Mouse (Mus musculus): ENCODE data around the gene Gstt2. TPM values are rescaled to one million over a fixed set of nuclear protein-coding genes. Genes with fewer than 3 reads are reported as not detected.
A peak's percentile ranks its signal among the peaks of the same experiment; 100 is the strongest.

Gstt2 gene
- polyA plus RNA-seq, 1 experiment from 2014 or later = 38.2 TPM

- H3K9ac ChIP-seq = no peak overlapping the region
- no peak overlapping the region for H3K27ac ChIP-seq
- no peak overlapping the region for H3K4me3 ChIP-seq (replicated peaks)
- 67% methylated on average over 10 of the region's 10 CpGs for WGBS
- no peaks in the 10 kb centered on the region for H3K27me3 ChIP-seq
- no peaks in the 10 kb centered on the region for H3K36me3 ChIP-seq
- H3K4me1 ChIP-seq = no peaks in the 10 kb centered on the region
- H3K9me3 ChIP-seq (replicated peaks) = no peaks in the 10 kb centered on the region; the same call in 1 of the 2 replicates
- ATAC-seq (replicated peaks; ENCODE audit: low FRiP score) = no peak
- no peak overlapping the region for H3K4me2 ChIP-seq
Measured at GRCm38 (mm10) chr10:75818641-75819040, 18.6 kb downstream of the Gstt2 start.

- Histone ChIP-seq H3K9me3 (replicated peaks) (no peaks in the 10 kb centered on the region), H3K4me3 (replicated peaks) (no peak overlapping the region), H3K27me3 (no peaks in the 10 kb centered on the region), H3K9ac (no peak overlapping the region), H3K27ac (no peak overlapping the region), H3K4me2 (no peak overlapping the region), H3K36me3 (no peaks in the 10 kb centered on the region), H3K4me1 (no peaks in the 10 kb centered on the region)
- 64% methylated on average over 2 of the region's 2 CpGs for WGBS
- no peak for ATAC-seq (replicated peaks; ENCODE audit: low FRiP score)
Measured at GRCm38 (mm10) chr10:75804217-75804616, 33.0 kb downstream of the Gstt2 start.

GRCm38 (mm10) chr10:75798176-75798696 lies 39.0 kb downstream of the Gstt2 start, which contains the start of gene Gstt1:
Gstt1 (minus strand) TSS chr10:75798584.
- H3K9me3 ChIP-seq (replicated peaks) = no peaks in the 10 kb centered on the region
- H3K27ac ChIP-seq = 0 out of 2 replicates have a peak within 1 kb of the TSS, but pooled peaks have one; percentile 27
- no peaks in the 10 kb centered on the region for H3K36me3 ChIP-seq
- H3K4me1 ChIP-seq = peaks cover 28% of the 10 kb centered on the region
- peak within 1 kb of the TSS; percentile 85 for H3K4me2 ChIP-seq
- H3K9ac ChIP-seq = peak within 1 kb of the TSS; percentile 42
- 3% methylated on average over 18 of the region's 18 CpGs for WGBS
- peaks cover 11% of the 10 kb centered on the region; the same call in 1 of the 2 replicates for H3K27me3 ChIP-seq
- H3K4me3 ChIP-seq (replicated peaks) = peak within 1 kb of the TSS; percentile 49
- ATAC-seq (replicated peaks; ENCODE audit: low FRiP score) = peak; percentile 59; the same call in 1 of the 2 replicates

GRCm38 (mm10) chr10:75797619-75798175 lies 39.5 kb downstream of the Gstt2 start:
- peaks cover 11% of the 10 kb centered on the region; the same call in 1 of the 2 replicates for H3K27me3 ChIP-seq
- H3K4me3 ChIP-seq (replicated peaks) = peak overlapping the region; percentile 49
- H3K4me1 ChIP-seq = peaks cover 28% of the 10 kb centered on the region
- 2% methylated on average over 12 of the region's 12 CpGs for WGBS
- 0 out of 2 replicates have a peak, but pooled peaks have one; percentile 35 for ATAC-seq (replicated peaks; ENCODE audit: low FRiP score)
- no peaks in the 10 kb centered on the region for H3K36me3 ChIP-seq
- H3K27ac ChIP-seq = 0 out of 2 replicates have a peak overlapping the region, but pooled peaks have one; percentile 27
- H3K9me3 ChIP-seq (replicated peaks) = no peaks in the 10 kb centered on the region
- H3K4me2 ChIP-seq = peak overlapping the region; percentile 85
- peak overlapping the region; percentile 42 for H3K9ac ChIP-seq

- 47% methylated on average over 11 of the region's 11 CpGs for WGBS
- no peak overlapping the region for H3K9ac ChIP-seq
- peak overlapping the region; percentile 49 for H3K4me3 ChIP-seq (replicated peaks)
Measured at GRCm38 (mm10) chr10:75796731-75797516, 40.3 kb downstream of the Gstt2 start.

GRCm38 (mm10) chr10:75794880-75795279 lies 42.3 kb downstream of the Gstt2 start:
- Histone ChIP-seq H3K27me3 (peaks cover 11% of the 10 kb centered on the region; the same call in 1 of the 2 replicates), H3K4me2 (0 out of 2 replicates have a peak overlapping the region, but pooled peaks have one; percentile 10), H3K27ac (peak overlapping the region; percentile 75), H3K4me1 (peaks cover 31% of the 10 kb centered on the region), H3K9ac (no peak overlapping the region), H3K4me3 (replicated peaks) (no peak overlapping the region), H3K9me3 (replicated peaks) (no peaks in the 10 kb centered on the region), H3K36me3 (no peaks in the 10 kb centered on the region)
- 30% methylated on average over 3 of the region's 3 CpGs for WGBS
- ATAC-seq (replicated peaks; ENCODE audit: low FRiP score) = no peak; the same call in 1 of the 2 replicates

More at GRCm38 (mm10) chr10:75796731-75797516, 40.3 kb downstream of the Gstt2 start:
- Histone ChIP-seq H3K4me1 (peaks cover 28% of the 10 kb centered on the region), H3K36me3 (no peaks in the 10 kb centered on the region), H3K27ac (no peak overlapping the region), H3K4me2 (peak overlapping the region; percentile 85), H3K9me3 (replicated peaks) (no peaks in the 10 kb centered on the region), H3K27me3 (peaks cover 11% of the 10 kb centered on the region; the same call in 1 of the 2 replicates)
- ATAC-seq (replicated peaks; ENCODE audit: low FRiP score) = 0 out of 2 replicates have a peak, but pooled peaks have one; percentile 12

GRCm38 (mm10) chr10:75790773-75791172 lies 46.5 kb downstream of the Gstt2 start:
- 18% methylated on average over 7 of the region's 7 CpGs for WGBS
- no peak for ATAC-seq (replicated peaks; ENCODE audit: low FRiP score)
- Histone ChIP-seq H3K4me3 (replicated peaks) (no peak overlapping the region), H3K27me3 (no peaks in the 10 kb centered on the region), H3K4me2 (no peak overlapping the region), H3K36me3 (no peaks in the 10 kb centered on the region), H3K27ac (no peak overlapping the region), H3K9ac (no peak overlapping the region), H3K9me3 (replicated peaks) (no peaks in the 10 kb centered on the region), H3K4me1 (peaks cover 15% of the 10 kb centered on the region)

- Histone ChIP-seq H3K4me2 (no peak overlapping the region), H3K9ac (no peak overlapping the region), H3K4me1 (peaks cover 10% of the 10 kb centered on the region), H3K9me3 (replicated peaks) (no peaks in the 10 kb centered on the region), H3K27me3 (no peaks in the 10 kb centered on the region), H3K27ac (no peak overlapping the region), H3K36me3 (no peaks in the 10 kb centered on the region), H3K4me3 (replicated peaks) (no peak overlapping the region)
- ATAC-seq (replicated peaks; ENCODE audit: low FRiP score) = peak; percentile 64
- WGBS = 71% methylated on average over 5 of the region's 5 CpGs
Measured at GRCm38 (mm10) chr10:75789841-75790240, 47.4 kb downstream of the Gstt2 start.

- Histone ChIP-seq H3K36me3 (no peaks in the 10 kb centered on the region), H3K27ac (no peak overlapping the region), H3K27me3 (no peaks in the 10 kb centered on the region), H3K4me2 (no peak overlapping the region), H3K4me1 (peaks cover 5% of the 10 kb centered on the region; the same call in 1 of the 2 replicates), H3K4me3 (replicated peaks) (no peak overlapping the region), H3K9ac (no peak overlapping the region), H3K9me3 (replicated peaks) (no peaks in the 10 kb centered on the region)
- no peak for ATAC-seq (replicated peaks; ENCODE audit: low FRiP score)
- 86% methylated on average over 6 of the region's 6 CpGs for WGBS
Measured at GRCm38 (mm10) chr10:75789081-75789735, 48.0 kb downstream of the Gstt2 start.

- H3K4me3 ChIP-seq (replicated peaks) = no peak overlapping the region
- H3K4me2 ChIP-seq = no peak overlapping the region
- no peak overlapping the region for H3K9ac ChIP-seq
- no peak overlapping the region for H3K27ac ChIP-seq
- H3K27me3 ChIP-seq = no peaks in the 10 kb centered on the region
- H3K4me1 ChIP-seq = peaks cover 5% of the 10 kb centered on the region; the same call in 1 of the 2 replicates
- H3K36me3 ChIP-seq = no peaks in the 10 kb centered on the region
- H3K9me3 ChIP-seq (replicated peaks) = no peaks in the 10 kb centered on the region
- no peak for ATAC-seq (replicated peaks; ENCODE audit: low FRiP score)
- WGBS = 86% methylated on average over 8 of the region's 8 CpGs
Measured at GRCm38 (mm10) chr10:75788277-75788676, 48.9 kb downstream of the Gstt2 start.

GRCm38 (mm10) chr10:75785442-75785841 lies 51.8 kb downstream of the Gstt2 start:
- H3K4me1 ChIP-seq = peaks cover 6% of the 10 kb centered on the region

More at GRCm38 (mm10) chr10:75785442-75785841, 51.8 kb downstream of the Gstt2 start:
- WGBS = 74% methylated on average over 1 of the region's 1 CpGs
- Histone ChIP-seq H3K4me3 (replicated peaks) (no peak overlapping the region), H3K4me2 (no peak overlapping the region), H3K27me3 (0 out of 2 replicates have a peak, but pooled peaks cover 3% of the 10 kb centered on the region), H3K9me3 (replicated peaks) (no peaks in the 10 kb centered on the region), H3K9ac (no peak overlapping the region), H3K36me3 (no peaks in the 10 kb centered on the region), H3K27ac (no peak overlapping the region)
- no peak for ATAC-seq (replicated peaks; ENCODE audit: low FRiP score)

All from kidney, embryonic 15.5 days (tissue).